Mouse (Mus musculus): ENCODE data around the gene Fstl4. TPM values are rescaled to one million over a fixed set of nuclear protein-coding genes. Genes with fewer than 3 reads are reported as not detected.

Gene Fstl4
- polyA plus RNA-seq, 1 experiment, result 0.07 TPM

DNA sequence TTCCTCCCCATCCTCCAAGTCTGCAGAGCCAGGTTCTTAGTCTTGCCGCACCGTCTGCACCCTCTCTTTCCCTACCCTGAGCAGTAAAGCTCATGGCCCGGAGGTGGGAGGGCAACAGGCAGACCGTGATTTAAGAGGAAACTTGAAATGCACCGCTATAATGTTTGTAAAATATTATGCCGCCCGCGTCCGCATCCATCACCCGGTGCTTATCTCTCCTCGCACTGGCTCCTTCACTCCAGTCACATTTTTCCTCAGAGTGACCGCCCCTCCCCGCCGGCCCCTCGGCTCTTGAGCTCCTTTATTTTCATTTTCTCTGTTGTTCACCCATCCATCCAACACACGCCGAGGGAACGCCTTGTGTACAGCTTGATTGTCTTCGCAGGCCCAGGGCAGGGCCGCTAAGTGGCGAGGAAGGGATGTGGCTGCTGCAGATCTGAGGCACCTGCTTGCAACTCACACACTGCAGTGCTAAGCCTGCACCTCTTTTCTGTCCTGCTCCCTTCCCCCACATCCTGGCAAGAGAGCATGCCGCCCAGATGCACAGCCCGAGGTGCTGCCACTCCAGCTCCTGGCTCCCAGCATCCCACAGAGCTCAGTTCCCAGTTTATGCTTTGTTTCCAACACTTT lies 368.1 kb downstream of the Fstl4 start:
- Histone ChIP-seq H3K4me1 (peaks cover 7% of the 10 kb centered on the region; the same call in 1 of the 2 replicates), H3K27me3 (replicated peaks) (peaks cover 4% of the 10 kb centered on the region), H3K4me3 (replicated peaks) (peak overlapping the region; percentile 42), H3K36me3 (replicated peaks; ENCODE audit: low read length) (no peaks in the 10 kb centered on the region), H3K9me3 (peaks cover 37% of the 10 kb centered on the region)
- no peak for TF ChIP-seq FLI1 (IDR thresholded peaks at IDR 0.05; ENCODE audit: low read length)

DNA sequence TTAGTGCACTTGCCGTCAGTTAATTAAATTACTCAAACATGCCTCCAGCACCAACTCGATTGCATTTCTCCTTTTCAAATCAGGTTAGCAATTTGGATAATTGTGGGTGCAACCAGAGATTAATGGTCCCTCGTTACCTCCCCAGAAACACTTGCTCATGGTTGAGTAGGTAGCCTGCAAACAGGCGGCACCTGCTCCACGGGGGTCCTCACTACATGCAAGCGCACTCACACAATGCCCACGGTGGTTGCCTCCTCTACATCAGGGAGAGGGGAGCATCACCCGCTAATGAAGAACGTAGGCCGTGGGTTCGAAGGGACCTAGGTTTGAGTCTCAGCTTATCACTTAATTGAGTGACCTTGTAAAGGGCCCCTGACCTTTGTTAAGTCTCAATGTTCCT lies 371.9 kb downstream of the Fstl4 start:
- Histone ChIP-seq H3K4me1 (peaks cover 3% of the 10 kb centered on the region; the same call in 1 of the 2 replicates), H3K27me3 (replicated peaks) (peaks cover 9% of the 10 kb centered on the region), H3K4me3 (replicated peaks) (no peak overlapping the region), H3K9me3 (peaks cover 1% of the 10 kb centered on the region; the same call in 1 of the 2 replicates), H3K36me3 (replicated peaks; ENCODE audit: low read length) (no peaks in the 10 kb centered on the region)
- TF ChIP-seq FLI1 (IDR thresholded peaks at IDR 0.05; ENCODE audit: low read length), result no peak

GRCm38 (mm10) chr11:53137381-53137780 lies 372.9 kb downstream of the Fstl4 start:
- Histone ChIP-seq H3K4me3 (replicated peaks) (no peak overlapping the region), H3K27me3 (replicated peaks) (peaks cover 9% of the 10 kb centered on the region), H3K4me1 (peaks cover 3% of the 10 kb centered on the region; the same call in 1 of the 2 replicates), H3K9me3 (no peaks in the 10 kb centered on the region), H3K36me3 (replicated peaks; ENCODE audit: low read length) (no peaks in the 10 kb centered on the region)
- TF ChIP-seq FLI1 (IDR thresholded peaks at IDR 0.05; ENCODE audit: low read length) (no peak), GATA1 (IDR thresholded peaks at IDR 0.05; ENCODE audit: borderline replicate concordance, low read length) (no peak)

DNA sequence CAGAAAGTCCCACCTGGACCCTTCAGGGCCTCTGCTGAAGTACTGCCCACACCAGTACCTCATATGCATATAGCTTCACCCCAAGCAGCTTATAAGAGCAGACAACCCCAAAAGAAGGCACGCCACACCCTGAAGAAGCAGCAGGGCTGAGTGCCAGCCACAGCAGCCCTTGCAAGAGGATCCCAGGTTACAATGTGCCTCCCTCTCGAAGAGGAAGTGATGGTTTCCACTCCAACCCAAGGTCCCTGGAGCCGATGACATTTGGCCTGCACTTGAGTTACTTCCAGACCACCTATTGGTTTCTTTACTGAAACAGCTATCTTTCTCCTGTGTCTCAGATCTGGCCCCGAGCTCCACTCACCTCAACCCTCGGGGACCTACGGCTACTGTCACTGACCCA lies 373.8 kb downstream of the Fstl4 start:
- H3K27me3 ChIP-seq (replicated peaks), result peaks cover 5% of the 10 kb centered on the region
- TF ChIP-seq FLI1 (IDR thresholded peaks at IDR 0.05; ENCODE audit: low read length) (no peak), GATA1 (IDR thresholded peaks at IDR 0.05; ENCODE audit: borderline replicate concordance, low read length) (no peak)

DNA sequence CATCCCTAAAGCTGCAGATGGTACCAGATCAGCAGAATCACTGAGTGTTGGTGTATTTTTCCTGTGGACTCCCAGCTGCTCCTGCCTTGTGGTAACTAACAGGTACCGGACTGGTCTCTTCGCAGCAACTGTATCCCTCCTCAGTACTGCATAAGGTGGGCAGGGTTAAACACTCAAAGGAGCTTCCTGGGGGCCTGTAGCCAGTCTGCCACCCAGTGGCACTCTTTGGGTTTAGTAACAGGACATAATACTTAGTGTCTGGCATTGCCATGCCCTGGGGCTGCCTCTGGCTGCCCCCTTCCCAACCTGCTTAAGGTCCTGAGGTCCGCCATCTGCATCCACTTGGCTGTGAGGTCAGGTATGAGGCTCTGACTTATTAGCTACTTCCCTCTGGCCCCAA lies 375.2 kb downstream of the Fstl4 start:
- no peak overlapping the region for H3K4me3 ChIP-seq (replicated peaks)
- no peaks in the 10 kb centered on the region for H3K9me3 ChIP-seq
- H3K4me1 ChIP-seq, result no peaks in the 10 kb centered on the region
- TF ChIP-seq GATA1 (IDR thresholded peaks at IDR 0.05; ENCODE audit: borderline replicate concordance, low read length) (no peak), FLI1 (IDR thresholded peaks at IDR 0.05; ENCODE audit: low read length) (no peak)
- peaks cover 5% of the 10 kb centered on the region for H3K27me3 ChIP-seq (replicated peaks)
- no peaks in the 10 kb centered on the region for H3K36me3 ChIP-seq (replicated peaks; ENCODE audit: low read length)

More for the DNA sequence above, 373.8 kb downstream of the Fstl4 start:
- Histone ChIP-seq H3K4me1 (no peaks in the 10 kb centered on the region), H3K9me3 (no peaks in the 10 kb centered on the region), H3K36me3 (replicated peaks; ENCODE audit: low read length) (no peaks in the 10 kb centered on the region), H3K4me3 (replicated peaks) (no peak overlapping the region)

- H3K9me3 ChIP-seq, result no peaks in the 10 kb centered on the region
- H3K4me3 ChIP-seq (replicated peaks), result peak overlapping the region; percentile 8
- H3K4me1 ChIP-seq, result no peaks in the 10 kb centered on the region
- H3K36me3 ChIP-seq (replicated peaks; ENCODE audit: low read length), result no peaks in the 10 kb centered on the region
- H3K27me3 ChIP-seq (replicated peaks), result peaks cover 6% of the 10 kb centered on the region
- TF ChIP-seq GATA1 (IDR thresholded peaks at IDR 0.05; ENCODE audit: borderline replicate concordance, low read length) (no peak), FLI1 (IDR thresholded peaks at IDR 0.05; ENCODE audit: low read length) (no peak)
These were observed 375.8 kb downstream of the Fstl4 start for GRCm38 (mm10) chr11:53140196-53140595.

- Histone ChIP-seq H3K36me3 (replicated peaks; ENCODE audit: low read length) (no peaks in the 10 kb centered on the region), H3K9me3 (no peaks in the 10 kb centered on the region), H3K4me1 (no peaks in the 10 kb centered on the region), H3K27me3 (replicated peaks) (peaks cover 11% of the 10 kb centered on the region), H3K4me3 (replicated peaks) (no peak overlapping the region)
- TF ChIP-seq FLI1 (IDR thresholded peaks at IDR 0.05; ENCODE audit: low read length) (no peak), GATA1 (IDR thresholded peaks at IDR 0.05; ENCODE audit: borderline replicate concordance, low read length) (no peak)
These were observed 376.4 kb downstream of the Fstl4 start for GRCm38 (mm10) chr11:53140722-53141400.

DNA sequence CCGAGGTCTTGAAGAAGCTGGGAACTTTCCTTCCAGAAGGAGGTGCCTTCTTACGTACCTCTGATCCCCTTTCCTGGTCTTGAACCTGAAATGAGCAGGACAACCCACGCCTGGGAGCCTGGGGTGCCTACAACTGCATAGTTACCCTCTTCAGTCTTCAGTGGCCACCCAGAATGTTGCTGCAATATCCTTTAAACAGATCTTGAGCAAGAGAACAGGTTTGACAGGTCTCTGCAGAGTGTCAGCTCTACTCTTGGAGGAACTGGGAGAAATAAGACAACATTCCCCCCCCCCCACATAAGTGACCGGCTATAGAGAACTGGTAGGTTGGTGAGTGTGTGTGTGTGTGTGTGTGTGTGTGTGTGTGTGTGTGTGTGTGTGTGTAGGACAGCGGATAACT lies 379.1 kb downstream of the Fstl4 start:
- no peaks in the 10 kb centered on the region for H3K4me1 ChIP-seq
- no peaks in the 10 kb centered on the region for H3K36me3 ChIP-seq (replicated peaks; ENCODE audit: low read length)
- no peak overlapping the region for H3K4me3 ChIP-seq (replicated peaks)
- H3K27me3 ChIP-seq (replicated peaks), result peaks cover 13% of the 10 kb centered on the region
- H3K9me3 ChIP-seq, result no peaks in the 10 kb centered on the region
- no peak for TF ChIP-seq FLI1 (IDR thresholded peaks at IDR 0.05; ENCODE audit: low read length)
- TF ChIP-seq GATA1 (IDR thresholded peaks at IDR 0.05; ENCODE audit: borderline replicate concordance, low read length), result no peak

DNA sequence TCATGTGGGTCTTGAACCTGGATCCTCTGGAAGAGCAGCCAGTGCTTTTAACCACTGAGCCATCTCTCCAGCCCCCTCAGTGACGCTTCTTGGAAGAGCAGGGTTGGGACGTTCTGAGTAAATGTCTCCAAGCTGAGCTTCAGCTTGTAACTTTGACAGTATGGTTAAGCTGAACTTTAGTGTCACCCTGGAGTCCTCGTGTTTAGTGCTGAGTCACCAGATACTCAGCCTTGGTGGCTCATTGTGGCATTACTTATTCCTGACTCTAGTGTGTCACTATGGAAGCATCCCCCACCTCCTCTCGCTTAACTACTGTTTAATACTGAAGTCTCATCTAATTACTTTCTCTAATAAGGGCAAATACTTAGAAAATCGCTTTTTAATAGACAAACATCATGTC lies 380.1 kb downstream of the Fstl4 start:
- H3K9me3 ChIP-seq, result no peaks in the 10 kb centered on the region
- H3K4me1 ChIP-seq, result no peaks in the 10 kb centered on the region
- TF ChIP-seq FLI1 (IDR thresholded peaks at IDR 0.05; ENCODE audit: low read length), result no peak
- TF ChIP-seq GATA1 (IDR thresholded peaks at IDR 0.05; ENCODE audit: borderline replicate concordance, low read length), result no peak
- H3K4me3 ChIP-seq (replicated peaks), result no peak overlapping the region
- peaks cover 15% of the 10 kb centered on the region for H3K27me3 ChIP-seq (replicated peaks)
- H3K36me3 ChIP-seq (replicated peaks; ENCODE audit: low read length), result no peaks in the 10 kb centered on the region

DNA sequence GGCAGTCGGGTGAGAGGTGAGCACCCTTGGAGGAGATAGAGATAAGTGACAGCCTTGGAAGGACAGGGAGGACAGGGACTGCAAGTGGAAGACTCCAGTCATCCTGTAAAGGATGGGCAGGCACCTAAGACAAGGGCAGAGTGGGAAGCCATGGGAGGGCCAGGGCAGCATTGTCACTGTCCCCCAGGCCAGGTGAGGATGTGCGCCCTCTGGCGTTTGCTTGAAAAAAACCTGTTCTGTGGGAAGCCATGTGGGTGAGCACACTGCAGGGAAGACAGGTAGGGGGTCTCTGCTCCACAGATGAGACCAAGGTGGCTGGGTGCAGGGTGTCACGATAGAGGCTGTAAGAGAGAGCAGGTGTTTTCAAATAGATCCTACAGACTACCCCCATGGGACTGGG lies 381.9 kb downstream of the Fstl4 start:
- TF ChIP-seq GATA1 (IDR thresholded peaks at IDR 0.05; ENCODE audit: borderline replicate concordance, low read length) (no peak), FLI1 (IDR thresholded peaks at IDR 0.05; ENCODE audit: low read length) (no peak)
- no peaks in the 10 kb centered on the region for H3K4me1 ChIP-seq
- H3K27me3 ChIP-seq (replicated peaks), result peaks cover 16% of the 10 kb centered on the region
- H3K4me3 ChIP-seq (replicated peaks), result no peak overlapping the region
- H3K9me3 ChIP-seq, result peaks cover 7% of the 10 kb centered on the region
- H3K36me3 ChIP-seq (replicated peaks; ENCODE audit: low read length), result no peaks in the 10 kb centered on the region

All from megakaryocyte, embryonic 14.5 days (primary cell).